ENCODE assay signal across 23 mouse cellular contexts in the genomic region with DNA sequence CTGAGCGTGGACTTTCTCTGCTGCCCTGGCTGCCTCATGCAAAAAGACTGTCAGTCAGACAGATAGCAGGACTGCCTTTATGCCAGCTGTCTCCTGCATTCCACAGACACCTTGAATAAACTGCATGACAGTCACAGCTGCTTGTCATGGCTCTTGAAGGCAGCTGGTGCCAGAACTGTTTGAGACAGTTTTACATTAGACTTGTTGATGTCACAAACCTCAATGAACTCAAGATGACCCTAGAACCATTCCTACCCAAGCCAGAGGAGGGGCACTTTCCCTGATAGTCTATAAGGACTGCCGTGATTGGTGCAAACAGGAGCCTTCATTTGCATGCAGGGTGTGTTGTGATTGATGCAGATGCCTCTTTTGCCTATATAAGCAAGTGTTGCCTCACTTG. TPM values are rescaled to one million over a fixed set of nuclear protein-coding genes. Genes with fewer than 3 reads are reported as not detected.
DNase-seq lines count a peak whose midpoint lies in the region; ATAC-seq and TF ChIP-seq lines count a peak whose summit lies in the region.
"Had no signal": no experiment of that assay in that cellular context is flagged by ENCODE, and none has a peak within 500 bp of the region (broad histone marks: within the 10 kb centered on the region; RNA-seq: fewer than 3 reads in every experiment).

No protein-coding gene starts in this region.

- no peak for DNase-seq in heart, postnatal 0 days (ENCODE audit: low spot score)
- DNase-seq in heart, adult 8-10 months (ENCODE audit: low spot score): no peak
- DNase-seq in A20 (ENCODE audit: low read depth, low spot score): peak; percentile 53
- DNase-seq in Muller cell, postnatal 12 days (ENCODE audit: inconsistent ontology term): peak; percentile 22
- peak; percentile 27 for DNase-seq in limb, embryonic 14.5 days (ENCODE audit: low spot score)
- DNase-seq: cerebellum, adult 9-11 months; gastrocnemius, adult 2 months; heart, adult 11 months; kidney, adult 11 months; midbrain, embryonic 14.5 days; right cerebral cortex, adult 18-20 months; spleen, adult 18-20 months; thymus, adult 2 months had no signal

- no peak overlapping the region for H3K27ac ChIP-seq in heart, postnatal 0 days (ENCODE audit: low read depth)
- H3K27ac ChIP-seq in limb, embryonic 14.5 days (replicated peaks; ENCODE audit: low read depth, low read length): no peak overlapping the region
- no peak overlapping the region for H3K27ac ChIP-seq in midbrain, embryonic 13.5 days
- no peak overlapping the region for H3K27ac ChIP-seq in midbrain, embryonic 16.5 days (ENCODE audit: low read length)
- H3K27ac ChIP-seq: gastrocnemius, adult 2 months; hindbrain, embryonic 14.5 days; kidney, postnatal 0 days; layer of hippocampus, adult 2 months; left cerebral cortex, adult 2 months; limb, embryonic 12.5 days; lung, embryonic 15.5 days had no signal

- TF ChIP-seq CTCF in heart, postnatal 0 days (IDR thresholded peaks at IDR 0.05; ENCODE audit: low read depth): no peak

- WGBS in heart, postnatal 0 days: 35% methylated on average over 2 of the region's 2 CpGs
- 56% methylated on average over 2 of the region's 2 CpGs for WGBS in limb, embryonic 14.5 days
- 83% methylated on average over 2 of the region's 2 CpGs for WGBS in midbrain, embryonic 13.5 days
- WGBS in midbrain, embryonic 16.5 days: 78% methylated on average over 2 of the region's 2 CpGs

- H3K27me3 ChIP-seq in heart, postnatal 0 days (ENCODE audit: control insufficient read depth, insufficient read depth, low read length): no peaks in the 10 kb centered on the region
- H3K27me3 ChIP-seq in limb, embryonic 14.5 days (ENCODE audit: control insufficient read depth, insufficient read depth, low read length): no peaks in the 10 kb centered on the region
- no peaks in the 10 kb centered on the region for H3K27me3 ChIP-seq in midbrain, embryonic 13.5 days
- no peaks in the 10 kb centered on the region for H3K27me3 ChIP-seq in midbrain, embryonic 16.5 days (ENCODE audit: control insufficient read depth, insufficient read depth, low read depth, low read length)
- H3K27me3 ChIP-seq: limb, embryonic 12.5 days; lung, embryonic 15.5 days had no signal

- peak; percentile 57; the same call in 1 of the 2 replicates for ATAC-seq in heart, postnatal 0 days (ENCODE audit: insufficient read depth, low read depth)
- ATAC-seq in limb, embryonic 14.5 days (ENCODE audit: low FRiP score, low read depth): peak; percentile 63
- ATAC-seq in midbrain, embryonic 13.5 days: no peak
- ATAC-seq in midbrain, embryonic 16.5 days: no peak
- ATAC-seq: forebrain, embryonic 16.5 days; Patski had no signal

- H3K4me2 ChIP-seq in heart, postnatal 0 days (ENCODE audit: low read depth, low read length): no peak overlapping the region
- H3K4me2 ChIP-seq in limb, embryonic 14.5 days (replicated peaks; ENCODE audit: low read depth, low read length, severe bottlenecking): no peak overlapping the region
- H3K4me2 ChIP-seq in midbrain, embryonic 13.5 days (replicated peaks): no peak overlapping the region
- H3K4me2 ChIP-seq in midbrain, embryonic 16.5 days (ENCODE audit: low read length): no peak overlapping the region
- H3K4me2 ChIP-seq: hindbrain, embryonic 14.5 days; limb, embryonic 12.5 days; lung, embryonic 15.5 days had no signal

- H3K9me3 ChIP-seq in heart, postnatal 0 days (replicated peaks; ENCODE audit: control insufficient read depth, low read length): no peaks in the 10 kb centered on the region
- no peaks in the 10 kb centered on the region for H3K9me3 ChIP-seq in limb, embryonic 14.5 days (ENCODE audit: control insufficient read depth, low read length)
- H3K9me3 ChIP-seq in midbrain, embryonic 13.5 days: no peaks in the 10 kb centered on the region
- H3K9me3 ChIP-seq in midbrain, embryonic 16.5 days (replicated peaks; ENCODE audit: control insufficient read depth, low read length, poor library complexity, severe bottlenecking): no peaks in the 10 kb centered on the region
- H3K9me3 ChIP-seq: limb, embryonic 12.5 days; lung, embryonic 15.5 days had no signal

- H3K4me3 ChIP-seq in heart, postnatal 0 days (ENCODE audit: low read depth, low read length): no peak overlapping the region
- no peak overlapping the region for H3K4me3 ChIP-seq in limb, embryonic 14.5 days (replicated peaks; ENCODE audit: low read length)
- no peak overlapping the region for H3K4me3 ChIP-seq in midbrain, embryonic 13.5 days (replicated peaks)
- no peak overlapping the region for H3K4me3 ChIP-seq in midbrain, embryonic 16.5 days (ENCODE audit: low read depth, low read length)
- H3K4me3 ChIP-seq: gastrocnemius, adult 2 months; layer of hippocampus, adult 2 months; left cerebral cortex, adult 2 months; limb, embryonic 12.5 days; lung, embryonic 15.5 days had no signal

- TF ChIP-seq POLR2A in limb, embryonic 14.5 days (IDR thresholded peaks at IDR 0.05; ENCODE audit: borderline replicate concordance, extremely low read depth, insufficient read depth, insufficient read length): no peak

- TF ChIP-seq EP300 in heart, postnatal 0 days (IDR thresholded peaks at IDR 0.05; ENCODE audit: low read depth): no peak

- H3K4me1 ChIP-seq in heart, postnatal 0 days (ENCODE audit: control insufficient read depth, insufficient read depth): no peaks in the 10 kb centered on the region
- H3K4me1 ChIP-seq in limb, embryonic 14.5 days (ENCODE audit: control insufficient read depth, insufficient read depth, low read length): peaks cover 3% of the 10 kb centered on the region; the same call in 1 of the 2 replicates
- no peaks in the 10 kb centered on the region for H3K4me1 ChIP-seq in midbrain, embryonic 13.5 days (replicated peaks)
- no peaks in the 10 kb centered on the region for H3K4me1 ChIP-seq in midbrain, embryonic 16.5 days (ENCODE audit: control insufficient read depth, insufficient read depth, low read length)

- H3K36me3 ChIP-seq in heart, postnatal 0 days (replicated peaks; ENCODE audit: control insufficient read depth, insufficient read depth, low read length): no peaks in the 10 kb centered on the region
- H3K36me3 ChIP-seq in limb, embryonic 14.5 days (ENCODE audit: control insufficient read depth, insufficient read depth, low read length): no peaks in the 10 kb centered on the region
- H3K36me3 ChIP-seq in midbrain, embryonic 13.5 days: no peaks in the 10 kb centered on the region
- H3K36me3 ChIP-seq in midbrain, embryonic 16.5 days (ENCODE audit: control insufficient read depth, insufficient read depth, low read length): no peaks in the 10 kb centered on the region
- H3K36me3 ChIP-seq: limb, embryonic 12.5 days; lung, embryonic 15.5 days had no signal

- H3K9ac ChIP-seq in heart, postnatal 0 days (replicated peaks; ENCODE audit: low read depth, low read length): no peak overlapping the region
- H3K9ac ChIP-seq in limb, embryonic 14.5 days (ENCODE audit: low read depth, low read length, severe bottlenecking): no peak overlapping the region
- H3K9ac ChIP-seq in midbrain, embryonic 13.5 days (replicated peaks): no peak overlapping the region
- no peak overlapping the region for H3K9ac ChIP-seq in midbrain, embryonic 16.5 days (ENCODE audit: low read depth, low read length)
- H3K9ac ChIP-seq: hindbrain, embryonic 14.5 days; limb, embryonic 12.5 days; lung, embryonic 15.5 days had no signal

RNA-seq across cellular contexts. Expression of gene Ppl, which starts 18.6 kb away (rescaled TPM):
- 1.9 and 2.4 TPM in 2 replicates for total RNA-seq in heart, postnatal 0 days (2014; rRNA removed; ENCODE audit: low replicate concordance)
- 0.85 and 1.00 TPM in 2 replicates for polyA plus RNA-seq in heart, postnatal 0 days (2015; fragmentation: Nextera tagmentation; extraction: Ambion mirVana)
- total RNA-seq in heart, adult 8-10 months (2022): 10 to 100 TPM in 1 of 4 experiments, 1 to 10 TPM in 3; 6.3 to 10.6 (median 8.1) TPM
- polyA plus RNA-seq in limb, embryonic 14.5 days (2012; rRNA removed): 8.9 and 15.6 TPM in 2 replicates
- 23.5 and 33.7 TPM in 2 replicates for polyA plus RNA-seq in limb, embryonic 14.5 days (2014; fragmentation: Nextera tagmentation; extraction: Ambion mirVana)
- polyA plus RNA-seq in midbrain, embryonic 13.5 days (2015; fragmentation: Nextera tagmentation; extraction: Ambion mirVana): 0.12 and 0.13 TPM in 2 replicates
- 0.06 and 0.11 TPM in 2 replicates for polyA plus RNA-seq in midbrain, embryonic 16.5 days (2015; fragmentation: Nextera tagmentation; extraction: Ambion mirVana)

RNA-seq across cellular contexts. Expression of gene Sec14l5, which starts 33.3 kb away (rescaled TPM):
- not detected in 2 replicates for total RNA-seq in heart, postnatal 0 days (2014; rRNA removed; ENCODE audit: low replicate concordance)
- not detected in 2 replicates for polyA plus RNA-seq in heart, postnatal 0 days (2015; fragmentation: Nextera tagmentation; extraction: Ambion mirVana)
- total RNA-seq in heart, adult 8-10 months (2022): 1 to 10 TPM in 1 of 4 experiments, under 1 TPM in 3; 0.57 to 1.0 (median 0.78) TPM
- polyA plus RNA-seq in limb, embryonic 14.5 days (2012; rRNA removed): 0.45 and 0.61 TPM in 2 replicates
- polyA plus RNA-seq in limb, embryonic 14.5 days (2014; fragmentation: Nextera tagmentation; extraction: Ambion mirVana): 0.10 and 0.12 TPM in 2 replicates
- polyA plus RNA-seq in midbrain, embryonic 13.5 days (2015; fragmentation: Nextera tagmentation; extraction: Ambion mirVana): 0.98 and 1.1 TPM in 2 replicates
- polyA plus RNA-seq in midbrain, embryonic 16.5 days (2015; fragmentation: Nextera tagmentation; extraction: Ambion mirVana): 0.40 and 0.80 TPM in 2 replicates
- polyA plus RNA-seq: kidney, postnatal 0 days; Patski had no signal

Comparison
In these comparisons a context has a peak if more than half of its experiments do, and no peak if none do; other contexts are left out.
1. ATAC-seq: peak in heart, postnatal 0 days (single experiment) and limb, embryonic 14.5 days (single experiment); none in midbrain, embryonic 13.5 days (single experiment) and midbrain, embryonic 16.5 days (single experiment).
2. DNase-seq: peak in A20 (single experiment), Muller cell, postnatal 12 days (single experiment) and limb, embryonic 14.5 days (single experiment); none in heart, postnatal 0 days (single experiment) and heart, adult 8-10 months (single experiment).